Mouse (Mus musculus): Measurements from ENCODE around the gene Slc38a6. TPM values are rescaled to one million over a fixed set of nuclear protein-coding genes. Genes with fewer than 3 reads are reported as not detected.

Gene Slc38a6
- polyA plus RNA-seq, 2 experiments: 13.1 to 37.6 TPM

DNA sequence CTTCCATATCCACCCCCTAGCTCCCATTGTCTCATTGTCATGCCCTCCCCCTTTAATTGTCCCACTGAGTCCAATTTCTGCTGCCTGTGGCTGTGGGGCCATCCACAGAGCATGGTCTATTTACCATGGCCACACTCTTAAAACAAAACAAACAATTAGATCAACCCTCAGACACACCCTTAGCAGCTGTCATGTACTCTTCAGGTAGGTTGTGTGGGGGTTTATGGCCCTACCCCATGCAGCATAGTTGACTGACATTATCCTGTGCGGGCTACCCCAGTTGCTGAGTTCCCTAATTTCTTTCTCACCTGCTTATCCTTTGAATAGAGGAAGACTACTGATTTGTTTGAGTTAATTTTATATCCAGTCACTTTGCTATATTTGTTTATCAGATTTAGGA lies 26.2 kb upstream of the Slc38a6 start:
- peaks cover 10% of the 10 kb centered on the region; the same call in 1 of the 2 replicates for H3K9me3 ChIP-seq (ENCODE audit: control insufficient read depth, low read length)
- H3K27ac ChIP-seq (replicated peaks; ENCODE audit: low read depth, low read length): no peak overlapping the region
- WGBS: 96% methylated on average over 1 of the region's 1 CpGs
- no peaks in the 10 kb centered on the region for H3K36me3 ChIP-seq (ENCODE audit: control insufficient read depth, insufficient read depth, low read length)
- no peak overlapping the region for H3K4me2 ChIP-seq (replicated peaks; ENCODE audit: low read depth, low read length, severe bottlenecking)
- no peaks in the 10 kb centered on the region for H3K4me1 ChIP-seq (ENCODE audit: control insufficient read depth, insufficient read depth, low read length)
- ATAC-seq (ENCODE audit: low FRiP score, low read depth) (no peak), DNase-seq (ENCODE audit: low spot score) (no peak)
- H3K27me3 ChIP-seq (ENCODE audit: control insufficient read depth, insufficient read depth, low read length): no peaks in the 10 kb centered on the region
- H3K9ac ChIP-seq (ENCODE audit: low read depth, low read length, severe bottlenecking): no peak overlapping the region
- no peak for TF ChIP-seq POLR2A (IDR thresholded peaks at IDR 0.05; ENCODE audit: borderline replicate concordance, extremely low read depth, insufficient read depth, insufficient read length)
- H3K4me3 ChIP-seq (replicated peaks; ENCODE audit: low read length): no peak overlapping the region

DNA sequence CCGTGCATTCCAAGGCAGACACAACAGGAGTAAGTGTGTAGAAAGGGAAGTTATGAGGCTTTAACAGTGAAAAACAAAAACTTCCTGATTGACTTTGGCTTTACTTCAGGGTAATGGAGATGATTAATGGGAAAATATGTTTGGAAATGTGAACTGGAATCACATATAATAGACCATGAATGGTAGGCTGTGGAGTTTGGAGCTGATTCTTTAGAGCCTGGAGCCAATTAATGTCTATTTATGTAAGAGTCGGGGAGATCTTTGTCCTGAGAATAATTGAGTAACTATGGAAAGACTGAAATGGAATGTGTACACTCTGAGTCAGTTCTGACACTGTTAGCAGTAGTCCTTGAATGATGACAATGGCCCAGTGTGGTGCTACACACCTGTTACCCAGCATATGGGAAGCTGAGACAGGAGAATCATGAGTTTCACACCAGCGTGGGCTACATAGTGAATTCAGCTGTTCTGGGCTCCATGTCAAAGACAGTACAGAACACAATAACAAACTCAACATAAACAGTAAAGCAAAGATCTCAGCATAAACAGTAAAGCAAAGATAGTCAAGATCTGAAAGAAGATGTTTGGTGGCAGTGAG lies 21.1 kb upstream of the Slc38a6 start:
- Histone ChIP-seq H3K9ac (ENCODE audit: low read depth, low read length, severe bottlenecking) (no peak overlapping the region), H3K4me3 (replicated peaks; ENCODE audit: low read length) (no peak overlapping the region), H3K4me1 (ENCODE audit: control insufficient read depth, insufficient read depth, low read length) (peaks cover 10% of the 10 kb centered on the region; the same call in 1 of the 2 replicates), H3K27me3 (ENCODE audit: control insufficient read depth, insufficient read depth, low read length) (no peaks in the 10 kb centered on the region), H3K4me2 (replicated peaks; ENCODE audit: low read depth, low read length, severe bottlenecking) (no peak overlapping the region), H3K9me3 (ENCODE audit: control insufficient read depth, low read length) (peaks cover 10% of the 10 kb centered on the region; the same call in 1 of the 2 replicates), H3K27ac (replicated peaks; ENCODE audit: low read depth, low read length) (no peak overlapping the region), H3K36me3 (ENCODE audit: control insufficient read depth, insufficient read depth, low read length) (no peaks in the 10 kb centered on the region)
- ATAC-seq (ENCODE audit: low FRiP score, low read depth) (no peak; the same call in 1 of the 2 replicates), DNase-seq (ENCODE audit: low spot score) (no peak)
- no peak for TF ChIP-seq POLR2A (IDR thresholded peaks at IDR 0.05; ENCODE audit: borderline replicate concordance, extremely low read depth, insufficient read depth, insufficient read length)
- WGBS: 73% methylated on average over 3 of the region's 3 CpGs

DNA sequence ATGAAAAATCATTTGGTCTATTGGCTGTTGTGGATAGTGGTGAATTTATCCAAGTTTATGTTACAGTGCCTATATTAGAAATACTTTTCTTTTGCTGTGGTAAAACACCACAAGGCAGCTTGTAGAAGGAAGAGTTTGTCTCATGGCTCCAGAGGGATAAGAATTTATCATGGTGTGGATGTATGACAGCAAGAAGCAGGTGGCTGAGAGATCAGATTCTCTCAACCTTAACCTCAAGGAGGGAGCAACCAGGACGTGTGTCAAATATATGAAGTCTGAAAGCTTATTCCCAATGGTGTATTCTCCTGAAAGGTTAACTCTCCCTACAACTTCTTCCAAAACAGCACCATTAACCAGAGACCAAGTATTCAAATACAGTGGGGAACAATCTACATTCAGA lies 20.0 kb upstream of the Slc38a6 start:
- Histone ChIP-seq H3K9ac (ENCODE audit: low read depth, low read length, severe bottlenecking) (no peak overlapping the region), H3K36me3 (ENCODE audit: control insufficient read depth, insufficient read depth, low read length) (no peaks in the 10 kb centered on the region), H3K9me3 (ENCODE audit: control insufficient read depth, low read length) (peaks cover 10% of the 10 kb centered on the region; the same call in 1 of the 2 replicates), H3K27me3 (ENCODE audit: control insufficient read depth, insufficient read depth, low read length) (no peaks in the 10 kb centered on the region), H3K27ac (replicated peaks; ENCODE audit: low read depth, low read length) (no peak overlapping the region), H3K4me2 (replicated peaks; ENCODE audit: low read depth, low read length, severe bottlenecking) (no peak overlapping the region), H3K4me3 (replicated peaks; ENCODE audit: low read length) (no peak overlapping the region), H3K4me1 (ENCODE audit: control insufficient read depth, insufficient read depth, low read length) (peaks cover 18% of the 10 kb centered on the region)
- 73% methylated on average over 1 of the region's 1 CpGs for WGBS
- no peak for ATAC-seq (ENCODE audit: low FRiP score, low read depth)
- no peak for DNase-seq (ENCODE audit: low spot score)
- no peak for TF ChIP-seq POLR2A (IDR thresholded peaks at IDR 0.05; ENCODE audit: borderline replicate concordance, extremely low read depth, insufficient read depth, insufficient read length)

DNA sequence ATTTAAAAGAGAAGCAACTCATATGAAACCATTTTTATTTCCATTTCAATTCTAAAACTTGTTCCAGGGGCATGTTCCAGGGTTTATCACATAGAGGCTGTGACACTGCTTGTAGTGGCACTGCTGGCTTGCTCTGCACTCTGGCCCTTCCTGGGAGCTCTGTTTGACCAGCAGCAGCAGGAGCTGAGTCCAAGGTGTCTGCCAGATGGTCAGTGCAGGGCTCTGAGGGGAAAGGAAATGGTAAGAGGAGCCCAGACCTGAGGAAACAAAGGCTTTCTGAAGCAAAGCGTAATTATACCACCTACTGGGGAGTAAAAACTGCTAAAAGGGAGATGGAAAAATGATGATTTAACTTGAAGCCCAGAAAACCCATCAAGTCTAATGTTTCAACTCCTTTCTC lies 18.1 kb upstream of the Slc38a6 start:
- H3K9ac ChIP-seq (ENCODE audit: low read depth, low read length, severe bottlenecking): no peak overlapping the region
- ATAC-seq (ENCODE audit: low FRiP score, low read depth) (no peak), DNase-seq (ENCODE audit: low spot score) (no peak)
- no peak overlapping the region for H3K4me3 ChIP-seq (replicated peaks; ENCODE audit: low read length)
- no peaks in the 10 kb centered on the region for H3K9me3 ChIP-seq (ENCODE audit: control insufficient read depth, low read length)
- no peaks in the 10 kb centered on the region for H3K27me3 ChIP-seq (ENCODE audit: control insufficient read depth, insufficient read depth, low read length)
- TF ChIP-seq POLR2A (IDR thresholded peaks at IDR 0.05; ENCODE audit: borderline replicate concordance, extremely low read depth, insufficient read depth, insufficient read length): no peak
- peaks cover 3% of the 10 kb centered on the region; the same call in 1 of the 2 replicates for H3K36me3 ChIP-seq (ENCODE audit: control insufficient read depth, insufficient read depth, low read length)
- H3K4me2 ChIP-seq (replicated peaks; ENCODE audit: low read depth, low read length, severe bottlenecking): no peak overlapping the region
- H3K4me1 ChIP-seq (ENCODE audit: control insufficient read depth, insufficient read depth, low read length): peaks cover 18% of the 10 kb centered on the region
- H3K27ac ChIP-seq (replicated peaks; ENCODE audit: low read depth, low read length): no peak overlapping the region
- WGBS: 67% methylated on average over 1 of the region's 1 CpGs

DNA sequence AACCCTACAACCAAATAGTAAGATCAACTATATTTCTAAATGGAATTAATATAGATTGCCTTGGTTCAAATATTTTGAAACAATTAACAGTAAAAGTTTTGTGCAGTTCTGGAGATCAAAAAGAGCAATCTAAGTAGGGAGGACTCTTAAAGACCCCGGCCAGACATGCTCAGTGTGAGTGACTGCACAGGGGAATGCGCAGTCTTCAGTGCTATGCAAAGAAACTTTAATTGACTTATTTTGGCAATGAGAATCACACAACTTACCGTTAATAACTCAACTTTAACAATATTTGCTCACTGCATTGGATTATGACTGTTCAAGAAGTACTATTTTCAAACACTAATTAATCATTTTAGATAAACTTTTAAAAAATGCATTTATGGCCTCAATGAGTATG lies 17.0 kb upstream of the Slc38a6 start:
- no peak for ATAC-seq (ENCODE audit: low FRiP score, low read depth)
- DNase-seq (ENCODE audit: low spot score): no peak
- H3K4me1 ChIP-seq (ENCODE audit: control insufficient read depth, insufficient read depth, low read length): peaks cover 18% of the 10 kb centered on the region
- H3K9ac ChIP-seq (ENCODE audit: low read depth, low read length, severe bottlenecking): no peak overlapping the region
- 32% methylated on average over 3 of the region's 3 CpGs for WGBS
- no peak for TF ChIP-seq POLR2A (IDR thresholded peaks at IDR 0.05; ENCODE audit: borderline replicate concordance, extremely low read depth, insufficient read depth, insufficient read length)
- no peaks in the 10 kb centered on the region for H3K9me3 ChIP-seq (ENCODE audit: control insufficient read depth, low read length)
- peaks cover 3% of the 10 kb centered on the region; the same call in 1 of the 2 replicates for H3K36me3 ChIP-seq (ENCODE audit: control insufficient read depth, insufficient read depth, low read length)
- H3K4me2 ChIP-seq (replicated peaks; ENCODE audit: low read depth, low read length, severe bottlenecking): no peak overlapping the region
- 0 out of 2 replicates have a peak overlapping the region, but pooled peaks have one; percentile 19 for H3K27ac ChIP-seq (replicated peaks; ENCODE audit: low read depth, low read length)
- no peaks in the 10 kb centered on the region for H3K27me3 ChIP-seq (ENCODE audit: control insufficient read depth, insufficient read depth, low read length)
- H3K4me3 ChIP-seq (replicated peaks; ENCODE audit: low read length): no peak overlapping the region
